Mouse (Mus musculus) C2C12 (cell line): ENCODE measurements around the gene Vti1a. TPM values are rescaled to one million over a fixed set of nuclear protein-coding genes. Genes with fewer than 3 reads are reported as not detected.

ENCODE experiments used
- H3K27me3 ChIP-seq: one replicate; pipeline ENCODE4 v1.6.1; 2011; ENCODE audit not compliant: control insufficient read depth, insufficient read depth, insufficient read length
- H3K36me3 ChIP-seq: one replicate; pipeline ENCODE4 v1.6.1; 2011; ENCODE audit not compliant: control insufficient read depth, insufficient read depth
- H3K4me3 ChIP-seq: one replicate; pipeline ENCODE4 v1.5.1; 2011; ENCODE audit warnings: mild to moderate bottlenecking, control low read depth; ENCODE audit not compliant: poor library complexity, insufficient read depth, severe bottlenecking
- H3K79me2 ChIP-seq: one replicate; pipeline ENCODE4 v1.6.1; 2011; ENCODE audit not compliant: control insufficient read depth, insufficient read depth
- H3K79me3 ChIP-seq: one replicate; pipeline ENCODE4 v1.6.1; 2011; ENCODE audit warnings: low read depth, control low read depth
- H3ac ChIP-seq: one replicate; pipeline ENCODE3; 2011; ENCODE audit warnings: low read depth; ENCODE audit not compliant: control insufficient read depth, insufficient read length
- CEBPB ChIP-seq: IDR thresholded peaks from one replicate; pipeline ENCODE4 v1.6.1; 2011; ENCODE audit warnings: low read depth, mild to moderate bottlenecking, control low read depth, moderate library complexity
- CTCF ChIP-seq: IDR thresholded peaks from one replicate; pipeline ENCODE4 v1.5.1; 2011; ENCODE audit not compliant: control insufficient read depth, insufficient read depth, insufficient read length
- FOSL1 ChIP-seq: IDR thresholded peaks from one replicate; pipeline ENCODE4 v1.8.0; 2011; ENCODE audit warnings: mild to moderate bottlenecking, low read length; ENCODE audit not compliant: poor library complexity, insufficient read depth, severe bottlenecking
- MAX ChIP-seq: IDR thresholded peaks from one replicate; pipeline ENCODE4 v1.6.1; 2011; ENCODE audit warnings: mild to moderate bottlenecking, control low read depth
- MYOD1 ChIP-seq: IDR thresholded peaks from one replicate; pipeline ENCODE4 v1.6.1; 2011; ENCODE audit warnings: low read depth; ENCODE audit not compliant: control insufficient read depth, insufficient read length
- MYOG ChIP-seq: IDR thresholded peaks from one replicate; pipeline ENCODE4 v1.6.1; 2011; ENCODE audit not compliant: control insufficient read depth, insufficient read length; ENCODE audit errors: extremely low read depth
- USF1 ChIP-seq: IDR thresholded peaks from one replicate; pipeline ENCODE4 v1.6.1; 2011; ENCODE audit warnings: low read depth, mild to moderate bottlenecking, control low read depth, moderate library complexity
- polyA plus RNA-seq: library from polyadenylated mRNA; unstranded; fragments of >200 nt; fragmentation: generic; extraction: Trizol; gene quantifications from one replicate; pipeline ENCODE4 v1.2.1, GENCODE M21; 2012; ENCODE audit warnings: missing spikeins

Vti1a gene
- polyA plus RNA-seq, 1 experiment: 10.4 TPM

DNA sequence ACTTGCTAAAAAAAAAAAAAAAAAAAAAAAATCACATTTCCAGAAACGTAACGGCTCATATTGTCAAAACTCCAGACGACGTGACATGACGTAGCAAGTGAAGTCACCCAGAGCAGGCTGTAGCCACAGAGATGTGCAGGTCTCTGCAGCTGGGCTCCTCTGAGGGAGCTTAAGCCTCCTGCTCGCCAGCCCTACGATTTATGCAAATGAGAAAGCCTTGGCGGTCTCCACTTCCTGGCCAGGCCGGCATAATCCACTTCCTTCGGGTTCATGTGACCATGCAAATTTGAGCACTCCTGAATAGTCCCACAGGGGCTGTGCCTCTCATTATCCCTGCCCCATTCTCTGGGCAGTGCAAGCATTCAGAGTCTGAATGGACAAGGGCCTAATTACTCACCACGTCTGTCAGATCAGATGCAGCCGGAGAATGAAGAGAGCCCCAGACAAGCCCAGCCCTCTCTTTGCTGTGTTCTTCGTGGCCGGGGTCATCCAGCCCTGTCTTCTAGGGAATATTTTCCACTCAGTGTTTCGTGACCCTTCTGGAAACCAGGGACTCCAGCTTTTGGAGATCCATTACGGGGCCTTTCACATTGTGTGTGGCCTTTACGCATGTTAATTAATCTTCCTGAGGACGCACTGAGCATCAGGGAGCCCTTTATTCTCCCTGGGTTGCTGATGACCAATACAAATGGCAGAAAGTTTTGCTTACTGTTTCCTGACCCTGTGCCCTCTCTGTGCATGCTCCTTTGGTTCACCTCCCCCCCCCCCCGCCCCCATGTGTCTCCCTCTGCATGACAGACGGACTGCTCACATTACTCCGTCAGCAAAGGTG lies 240.3 kb downstream of the Vti1a start:
- Histone ChIP-seq H3K27me3 (no peaks in the 10 kb centered on the region), H3K4me3 (no peak overlapping the region), H3K79me3 (no peaks in the 10 kb centered on the region), H3K79me2 (no peaks in the 10 kb centered on the region), H3ac (no peak overlapping the region), H3K36me3 (no peaks in the 10 kb centered on the region)
- TF ChIP-seq CEBPB (no peak), MAX (no peak), FOSL1 (no peak), USF1 (no peak), MYOD1 (no peak), MYOG (no peak), CTCF (no peak)

DNA sequence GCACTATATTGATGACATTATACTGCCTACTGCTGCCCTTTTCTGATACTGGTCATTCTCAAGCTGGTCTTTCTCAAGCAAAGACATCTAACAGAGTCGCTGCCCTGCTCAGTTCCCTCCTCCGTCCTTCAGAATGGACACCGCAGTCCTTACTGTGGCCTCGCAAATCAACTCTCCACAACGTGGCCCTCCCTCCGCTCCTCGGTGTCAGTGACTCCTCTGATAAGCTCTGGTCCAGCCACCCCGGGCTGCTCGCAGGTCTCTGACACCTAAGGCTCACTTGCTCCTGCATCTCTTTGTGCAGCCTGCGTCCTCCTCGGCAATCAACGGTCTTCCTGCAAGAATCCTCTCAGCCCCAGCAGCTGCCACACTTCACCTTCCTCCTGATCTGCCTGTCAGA lies 243.2 kb downstream of the Vti1a start:
- Histone ChIP-seq H3ac (no peak overlapping the region), H3K36me3 (no peaks in the 10 kb centered on the region), H3K79me2 (no peaks in the 10 kb centered on the region), H3K79me3 (no peaks in the 10 kb centered on the region), H3K27me3 (no peaks in the 10 kb centered on the region), H3K4me3 (no peak overlapping the region)
- TF ChIP-seq MYOD1 (no peak), CTCF (no peak)

DNA sequence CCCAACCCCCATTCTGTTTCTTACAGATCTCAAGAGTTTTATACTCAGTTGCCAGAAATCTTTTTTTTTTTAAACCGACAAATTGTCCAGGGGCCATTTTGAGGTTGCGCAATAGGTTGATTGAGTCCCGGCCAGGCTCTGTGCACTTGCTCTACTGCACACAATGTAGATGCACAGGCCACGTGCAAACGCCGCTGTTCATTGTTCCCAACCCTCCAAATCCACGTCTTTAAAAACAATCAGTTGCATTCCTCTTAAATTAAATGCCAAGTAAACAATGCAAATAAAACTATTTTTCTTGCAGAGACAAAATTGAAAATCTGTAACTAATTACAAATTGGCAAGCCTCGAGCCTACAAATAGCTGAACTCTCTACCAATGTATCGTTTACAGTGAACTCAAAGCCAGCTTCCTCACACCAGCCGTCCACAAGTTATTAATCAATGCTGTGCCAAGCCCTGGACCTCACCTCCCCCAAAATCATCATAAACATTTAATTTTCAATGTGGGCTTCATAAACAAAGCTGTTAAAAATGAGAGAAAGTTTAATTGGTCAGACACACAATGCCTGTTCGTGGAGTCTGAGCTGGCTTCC lies 244.1 kb downstream of the Vti1a start:
- H3ac ChIP-seq: no peak overlapping the region
- no peaks in the 10 kb centered on the region for H3K27me3 ChIP-seq
- H3K36me3 ChIP-seq: no peaks in the 10 kb centered on the region
- TF ChIP-seq MAX: no peak
- peak; percentile 82 for TF ChIP-seq CEBPB
- no peak overlapping the region for H3K4me3 ChIP-seq
- no peaks in the 10 kb centered on the region for H3K79me2 ChIP-seq
- no peaks in the 10 kb centered on the region for H3K79me3 ChIP-seq

DNA sequence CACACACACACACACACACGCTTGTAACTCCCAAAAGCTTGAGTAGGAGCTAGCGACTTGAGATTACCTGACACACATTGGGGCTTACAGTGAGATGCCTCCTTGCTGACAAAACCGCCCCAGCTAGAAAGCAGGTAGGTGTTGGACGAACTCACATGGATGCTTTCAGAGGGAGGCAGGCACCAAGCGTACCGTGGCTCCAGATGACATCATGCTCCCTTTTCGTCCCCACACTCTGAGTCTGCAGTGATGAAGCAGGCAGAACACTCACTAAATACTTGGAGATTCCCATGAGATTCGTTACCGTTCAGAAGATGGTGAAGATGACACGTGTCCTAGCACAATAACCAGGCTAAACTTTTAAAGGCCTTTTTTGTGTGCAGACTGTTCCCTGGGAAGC lies 245.4 kb downstream of the Vti1a start:
- Histone ChIP-seq H3K36me3 (no peaks in the 10 kb centered on the region), H3K79me3 (no peaks in the 10 kb centered on the region), H3K79me2 (no peaks in the 10 kb centered on the region), H3K27me3 (no peaks in the 10 kb centered on the region), H3ac (no peak overlapping the region), H3K4me3 (no peak overlapping the region)
- no peak for TF ChIP-seq FOSL1
- no peak for TF ChIP-seq USF1
- no peak for TF ChIP-seq MYOD1
- no peak for TF ChIP-seq CTCF
- no peak for TF ChIP-seq MAX
- no peak for TF ChIP-seq MYOG
- TF ChIP-seq CEBPB: no peak

DNA sequence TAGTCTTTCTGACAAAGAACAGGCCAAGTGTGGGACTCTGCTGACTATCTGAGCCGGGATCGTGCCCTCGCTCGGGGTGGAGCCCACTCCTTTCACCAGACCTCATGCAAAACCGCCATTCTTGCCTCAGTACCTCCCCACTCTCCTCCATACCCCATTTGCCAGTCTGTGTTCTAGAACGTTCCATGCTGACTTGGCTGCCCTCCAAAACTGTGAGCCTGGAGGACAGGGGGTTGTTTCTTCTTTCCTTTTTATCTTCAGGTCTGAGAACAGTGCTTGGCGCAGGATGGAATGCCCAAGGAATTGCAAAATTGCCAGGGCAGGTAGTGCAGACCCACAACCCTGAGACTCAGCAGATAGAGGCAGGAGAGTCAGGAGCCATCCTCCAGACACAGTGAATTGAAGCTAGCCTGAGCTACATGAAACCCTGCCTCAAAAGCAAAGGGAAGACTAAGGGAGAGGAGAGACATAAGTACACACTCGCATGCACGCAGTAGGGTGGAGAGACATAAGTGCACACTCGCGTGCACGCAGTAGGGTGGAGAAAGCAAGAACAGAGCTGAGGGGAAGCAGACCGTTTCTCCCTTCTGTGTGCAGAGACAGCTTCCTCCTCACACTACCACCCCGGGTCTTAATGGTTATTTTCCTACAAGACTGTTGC lies 246.5 kb downstream of the Vti1a start:
- TF ChIP-seq CEBPB (no peak), FOSL1 (no peak)

DNA sequence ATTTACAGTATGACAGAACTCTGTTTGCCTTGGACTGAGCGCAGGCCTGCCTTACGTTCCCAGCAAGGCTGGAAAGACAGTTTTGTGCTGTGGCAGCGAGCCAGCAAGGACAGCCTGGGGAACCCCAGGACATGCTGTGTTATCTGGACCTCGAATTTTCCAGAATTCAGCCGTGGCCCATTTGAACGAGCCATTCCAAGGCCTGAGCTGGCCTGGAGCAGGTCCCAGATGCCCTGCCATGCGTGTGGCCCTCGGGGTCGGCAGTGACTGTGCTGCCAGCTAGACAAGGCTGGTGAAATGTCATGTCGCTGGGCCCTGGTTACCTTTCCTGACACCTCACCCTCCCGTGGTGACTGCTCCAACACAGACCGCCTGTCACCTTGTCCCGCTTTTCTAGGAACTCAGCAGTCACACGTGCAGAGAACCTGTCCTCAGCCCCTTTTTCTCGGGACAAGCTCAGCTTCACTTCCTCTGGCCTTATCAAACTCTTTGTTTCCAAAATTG lies 247.1 kb downstream of the Vti1a start:
- no peak for TF ChIP-seq CTCF
- no peak for TF ChIP-seq MAX
- no peak for TF ChIP-seq USF1
- no peak for TF ChIP-seq MYOD1
- no peak for TF ChIP-seq CEBPB
- TF ChIP-seq FOSL1: no peak
- no peak for TF ChIP-seq MYOG
- Histone ChIP-seq H3ac (no peak overlapping the region), H3K4me3 (no peak overlapping the region)

More for the DNA sequence above, 246.5 kb downstream of the Vti1a start:
- H3K4me3 ChIP-seq: no peak overlapping the region
- H3K79me2 ChIP-seq: no peaks in the 10 kb centered on the region
- no peaks in the 10 kb centered on the region for H3K36me3 ChIP-seq
- no peaks in the 10 kb centered on the region for H3K79me3 ChIP-seq
- H3ac ChIP-seq: no peak overlapping the region
- H3K27me3 ChIP-seq: no peaks in the 10 kb centered on the region

More for the DNA sequence above, 247.1 kb downstream of the Vti1a start:
- no peaks in the 10 kb centered on the region for H3K79me2 ChIP-seq
- H3K27me3 ChIP-seq: no peaks in the 10 kb centered on the region
- H3K36me3 ChIP-seq: no peaks in the 10 kb centered on the region
- H3K79me3 ChIP-seq: no peaks in the 10 kb centered on the region
